Mouse (Mus musculus) kidney, postnatal 36 days (tissue): ENCODE data around the gene Mfsd11.
A peak's percentile ranks its signal among the peaks of the same experiment; 100 is the strongest.

Experiments used
- DNase-seq, 2 experiments: peaks; one replicate each; pipeline ENCODE4 v3.0.0; 2021 to 2022; ENCODE audit warnings: mixed read lengths in 2 of 2

Mfsd11 gene

GRCm38 (mm10) chr11:116852291-116852890 is at the start of gene Mfsd11:
TSS of gene Mfsd11 (plus strand) at chr11:116852440.
- peak; percentile 87 to 92 for DNase-seq

- DNase-seq: no peak
Measured at GRCm38 (mm10) chr11:116802709-116803108, 49.5 kb upstream of the Mfsd11 start.

- DNase-seq: no peak
Measured at GRCm38 (mm10) chr11:116806136-116807071, 45.8 kb upstream of the Mfsd11 start.

GRCm38 (mm10) chr11:116807116-116807515 is 45.1 kb upstream of the Mfsd11 start:
- DNase-seq: no peak

GRCm38 (mm10) chr11:116807526-116807925 is 44.7 kb upstream of the Mfsd11 start:
- DNase-seq: no peak

- DNase-seq: peak; percentile 88 to 92
Measured at GRCm38 (mm10) chr11:116807938-116808606, 44.2 kb upstream of the Mfsd11 start.

- DNase-seq: no peak
Measured at GRCm38 (mm10) chr11:116808811-116809395, 43.3 kb upstream of the Mfsd11 start.

GRCm38 (mm10) chr11:116809520-116809919 is 42.7 kb upstream of the Mfsd11 start:
- no peak for DNase-seq

- DNase-seq: no peak
Measured at GRCm38 (mm10) chr11:116810528-116810927, 41.7 kb upstream of the Mfsd11 start.

- peak; percentile 50 to 68 for DNase-seq
Measured at GRCm38 (mm10) chr11:116810983-116811901, 41.0 kb upstream of the Mfsd11 start.

- peak in 1 of 2 experiments; percentile 42 for DNase-seq
Measured at GRCm38 (mm10) chr11:116812793-116813529, 39.3 kb upstream of the Mfsd11 start.

- DNase-seq: no peak
Measured at GRCm38 (mm10) chr11:116813610-116814009, 38.6 kb upstream of the Mfsd11 start.

GRCm38 (mm10) chr11:116814076-116814883 is 38.0 kb upstream of the Mfsd11 start:
- peak; percentile 68 to 69 for DNase-seq

GRCm38 (mm10) chr11:116814884-116815415 is 37.3 kb upstream of the Mfsd11 start:
- DNase-seq: no peak

GRCm38 (mm10) chr11:116816769-116817168 is 35.5 kb upstream of the Mfsd11 start:
- no peak for DNase-seq

GRCm38 (mm10) chr11:116817567-116817966 is 34.7 kb upstream of the Mfsd11 start:
- DNase-seq: no peak

- DNase-seq: no peak
Measured at GRCm38 (mm10) chr11:116818722-116819121, 33.5 kb upstream of the Mfsd11 start.

GRCm38 (mm10) chr11:116819932-116820593 is 32.2 kb upstream of the Mfsd11 start:
- DNase-seq: no peak
